Mouse (Mus musculus) MEL (cell line): ENCODE data around the gene Gpat3.

ENCODE experiments used
- CTCF ChIP-seq, 3 experiments: IDR thresholded peaks in 2 of 3; conservative IDR thresholded peaks in 1 of 3; 2 replicates each; pipeline ENCODE4 v1.5.1; 2011 to 2012; ENCODE audit warnings: low read length in 3 of 3, low read depth in 2 of 3, mild to moderate bottlenecking in 2 of 3, improper control_type of control experiment in 1 of 3, inconsistent platforms in 1 of 3, mixed read lengths in 1 of 3, moderate library complexity in 1 of 3; ENCODE audit not compliant: control insufficient read depth in 1 of 3, insufficient read depth in 1 of 3, poor library complexity in 1 of 3, severe bottlenecking in 1 of 3
- EP300 ChIP-seq, 2 experiments: IDR thresholded peaks; 2 replicates each; pipeline ENCODE4 v1.6.1; 2011; ENCODE audit warnings: improper control_type of control experiment in 2 of 2, low read length in 2 of 2, low read depth in 1 of 2, mild to moderate bottlenecking in 1 of 2
- GATA1 ChIP-seq: IDR thresholded peaks from 2 replicates; pipeline ENCODE4 v1.6.1; 2011; ENCODE audit warnings: low read depth, low read length, improper control_type of control experiment
- MAX ChIP-seq: IDR thresholded peaks from 2 replicates; pipeline ENCODE4 v1.6.1; 2011; ENCODE audit warnings: low read length, improper control_type of control experiment
- POLR2A ChIP-seq, 2 experiments: IDR thresholded peaks; 2 replicates each; pipeline ENCODE4 v1.6.1; 2011 to 2012; ENCODE audit warnings: low read length in 2 of 2, mild to moderate bottlenecking in 2 of 2, control low read depth in 1 of 2, improper control_type of control experiment in 1 of 2, low read depth in 1 of 2, moderate library complexity in 1 of 2; ENCODE audit not compliant: control insufficient read depth in 1 of 2, insufficient read depth in 1 of 2, poor library complexity in 1 of 2
- POLR2AphosphoS2 ChIP-seq: IDR thresholded peaks from 2 replicates; pipeline ENCODE4 v1.6.1; 2011; ENCODE audit warnings: low read length, improper control_type of control experiment
- POLR2AphosphoS5 ChIP-seq: IDR thresholded peaks from 2 replicates; pipeline ENCODE4 v1.6.1; 2012; ENCODE audit warnings: low read depth, borderline replicate concordance, mild to moderate bottlenecking, inconsistent platforms, low read length, moderate library complexity, mixed read lengths

- TF ChIP-seq CTCF (IDR thresholded peaks at IDR 0.05 in 2 of 3, conservative IDR thresholded peaks at IDR 0.05 in 1 of 3; ENCODE audit: control insufficient read depth in 1 of 3, insufficient read depth in 1 of 3, low read depth in 2 of 3, low read length in 3 of 3, poor library complexity in 1 of 3, severe bottlenecking in 1 of 3) = no peak
- TF ChIP-seq GATA1 = no peak
- no peak for TF ChIP-seq MAX
- TF ChIP-seq EP300 (IDR thresholded peaks at IDR 0.05; ENCODE audit: low read depth in 1 of 2, low read length in 2 of 2) = no peak
- TF ChIP-seq POLR2AphosphoS5 = no peak
- no peak for TF ChIP-seq POLR2A (IDR thresholded peaks at IDR 0.05; ENCODE audit: control insufficient read depth in 1 of 2, insufficient read depth in 1 of 2, low read depth in 1 of 2, low read length in 2 of 2, poor library complexity in 1 of 2)
- TF ChIP-seq POLR2AphosphoS2 = no peak
Measured at GRCm38 (mm10) chr5:100915411-100915810, 69.9 kb downstream of the Gpat3 start.
